Mouse (Mus musculus): ENCODE measurements around the gene Pabpn1.

GRCm38 (mm10) chr14:54943971-54944370 lies 51.7 kb downstream of the Pabpn1 start:
- TF ChIP-seq POLR2A (IDR thresholded peaks at IDR 0.05; ENCODE audit: insufficient read depth, low read depth, low read length) (no peak), CTCF (IDR thresholded peaks at IDR 0.05; ENCODE audit: insufficient read depth, low read depth, low read length) (no peak)

Measured in olfactory bulb, adult 2 months (tissue).